Mouse (Mus musculus): ENCODE measurements at regions not wholly inside any gene's neighbourhood (a gene's known extent, or its start where the extent isn't known, plus 50 kb on each side); places are given as distances from the start of the nearest gene placed in this dataset.

DNA sequence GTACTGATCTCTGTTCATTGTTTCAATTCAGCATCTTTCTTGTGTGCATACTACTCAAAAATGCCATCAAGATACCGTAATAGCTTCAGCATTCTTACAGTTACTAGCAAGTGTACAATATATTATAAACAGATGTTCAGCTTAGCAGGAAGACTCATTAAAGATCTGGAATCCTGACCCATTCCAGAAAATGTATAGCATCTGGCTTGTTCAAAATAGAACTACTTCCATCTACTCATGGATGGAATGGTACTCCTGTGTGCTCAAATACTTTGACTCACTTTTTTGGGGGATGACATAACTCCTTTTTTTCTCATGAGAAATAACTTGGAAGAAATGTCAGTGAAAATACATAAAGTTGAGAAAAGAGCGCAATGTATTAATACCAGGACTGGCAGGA is 291.2 kb upstream of the Manea start:
- in situ Hi-C loops (cut with MboI; ENCODE audit: unreplicated experiment in 2 of 2): no loop called here

DNA sequence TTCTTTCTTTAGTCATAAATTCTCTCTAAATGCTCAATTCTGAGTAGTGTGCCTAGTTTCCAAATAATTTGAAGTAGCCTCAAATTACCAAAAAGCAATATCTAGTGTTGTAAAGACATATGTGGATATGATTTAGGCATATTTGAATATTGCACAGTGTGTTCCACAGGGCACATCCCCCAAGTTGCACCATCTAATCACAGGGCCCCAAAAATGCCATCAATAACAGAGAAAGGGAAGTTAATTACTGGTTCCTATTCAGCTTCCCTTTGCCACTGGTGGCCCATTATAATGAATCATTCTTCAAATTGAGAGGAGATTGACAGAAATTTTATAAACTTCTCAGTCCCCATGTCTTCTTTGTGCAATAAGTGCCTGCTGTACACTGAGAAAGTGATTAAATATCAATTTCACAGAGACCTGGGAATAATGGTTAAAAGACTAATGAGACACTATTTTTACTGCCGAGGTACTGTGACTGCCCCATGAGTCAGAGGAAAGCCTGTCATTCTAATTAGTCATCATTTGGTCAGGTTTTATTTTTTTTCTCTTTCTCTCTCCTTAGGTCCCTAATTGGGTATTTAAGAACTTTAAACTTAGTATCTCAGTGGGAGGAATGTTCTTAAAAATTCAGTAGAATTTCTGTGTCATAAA is 284.0 kb upstream of the Manea start:
- in situ Hi-C loops (cut with MboI; ENCODE audit: unreplicated experiment in 2 of 2): no loop called here

DNA sequence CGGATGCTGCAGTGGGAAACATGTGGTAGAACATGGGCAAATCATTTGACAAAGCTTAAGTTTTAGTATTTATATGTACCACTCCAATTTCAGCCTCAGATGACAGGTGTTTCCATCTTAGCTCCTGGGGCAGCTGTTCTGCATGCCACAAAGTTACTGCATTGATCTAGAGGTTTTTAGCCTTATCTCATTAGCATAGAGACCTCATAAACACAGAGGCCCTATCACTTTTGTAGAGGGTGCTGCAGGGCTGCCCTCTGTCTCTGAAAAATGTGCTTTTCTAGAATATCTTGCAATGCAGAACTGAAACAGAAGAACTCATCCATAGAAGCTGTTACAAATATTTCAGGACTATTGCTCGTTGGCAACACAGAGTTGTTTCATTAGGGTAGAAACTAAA is 283.0 kb upstream of the Manea start:
- in situ Hi-C loops (cut with MboI; ENCODE audit: unreplicated experiment in 2 of 2): no loop called here

DNA sequence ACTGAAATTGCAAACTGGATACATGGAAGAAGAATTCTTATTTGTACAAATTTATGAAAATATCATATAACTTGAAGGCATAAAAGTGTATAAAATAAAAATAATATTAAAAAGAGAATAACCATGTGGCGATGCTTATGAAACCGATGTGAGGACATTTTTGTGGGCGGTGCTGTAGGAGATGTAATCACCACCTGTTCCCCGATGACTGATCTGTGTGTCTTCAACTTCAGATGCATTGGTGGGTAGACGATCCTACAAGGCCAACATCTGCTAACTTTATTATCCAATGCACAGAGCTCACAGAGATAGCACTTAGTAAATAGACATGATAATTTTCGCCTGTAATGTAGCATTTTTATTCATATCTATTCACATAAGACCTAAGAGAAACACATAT is 281.1 kb upstream of the Manea start:
- in situ Hi-C loops (cut with MboI; ENCODE audit: unreplicated experiment in 2 of 2): no loop called here

DNA sequence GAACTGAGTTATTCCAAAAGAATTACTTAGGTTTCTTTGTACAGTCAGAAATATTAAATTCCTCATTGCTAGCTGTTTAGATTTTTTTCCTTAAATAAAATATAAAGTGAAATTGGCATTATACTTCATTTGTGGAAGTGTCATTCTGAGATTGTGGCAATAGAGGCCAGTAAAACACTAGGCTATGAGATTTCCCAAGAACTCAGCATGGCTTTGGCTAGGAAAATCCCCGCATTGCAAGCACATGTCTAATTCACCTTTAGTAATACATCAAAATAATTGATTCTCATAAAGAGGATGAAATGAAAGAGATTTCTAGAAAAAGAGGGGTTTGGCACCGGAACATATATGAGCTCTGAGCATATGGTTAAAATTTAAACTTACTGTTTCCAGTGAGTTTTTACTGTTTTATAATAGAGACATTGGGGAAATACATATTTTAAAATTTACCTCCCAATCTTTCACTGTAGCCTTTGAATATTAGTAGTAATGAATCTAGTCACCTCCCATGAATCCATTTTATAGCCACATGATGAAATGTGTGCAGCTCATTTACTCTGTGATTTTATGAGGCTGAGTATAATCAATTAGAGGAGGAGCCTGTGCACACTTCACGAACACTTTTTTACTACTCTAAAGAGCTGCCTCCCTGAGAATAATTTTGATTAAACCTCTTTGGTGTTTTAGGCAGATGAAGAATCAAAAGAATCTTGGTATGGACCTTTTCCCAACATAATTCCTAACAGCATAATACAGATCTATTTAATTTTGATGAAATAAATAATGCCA is 242.6 kb upstream of the Manea start:
- in situ Hi-C loops (cut with MboI; ENCODE audit: unreplicated experiment in 2 of 2): no loop called here

DNA sequence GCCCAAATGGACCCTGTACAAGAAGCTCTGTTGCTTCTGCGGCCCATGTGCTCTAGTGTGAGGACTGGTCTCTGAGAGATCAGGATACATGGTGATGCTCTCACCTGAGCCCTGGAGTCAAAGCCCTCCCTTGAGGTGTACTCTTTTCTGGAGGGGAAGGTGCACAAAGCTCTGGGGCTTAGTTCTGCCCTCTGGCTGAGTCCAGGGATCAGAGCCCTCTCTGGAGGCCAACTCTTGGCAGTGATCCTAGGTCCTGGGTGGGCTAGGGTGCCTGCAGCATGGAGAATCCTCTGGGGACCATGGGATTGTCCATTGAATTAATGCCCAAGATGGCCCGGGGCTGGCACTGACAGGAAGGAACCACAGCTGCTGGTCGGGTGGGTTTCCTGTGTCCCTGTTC is 209.0 kb upstream of the Manea start:
- in situ Hi-C loops (cut with MboI; ENCODE audit: unreplicated experiment in 2 of 2): no loop called here

DNA sequence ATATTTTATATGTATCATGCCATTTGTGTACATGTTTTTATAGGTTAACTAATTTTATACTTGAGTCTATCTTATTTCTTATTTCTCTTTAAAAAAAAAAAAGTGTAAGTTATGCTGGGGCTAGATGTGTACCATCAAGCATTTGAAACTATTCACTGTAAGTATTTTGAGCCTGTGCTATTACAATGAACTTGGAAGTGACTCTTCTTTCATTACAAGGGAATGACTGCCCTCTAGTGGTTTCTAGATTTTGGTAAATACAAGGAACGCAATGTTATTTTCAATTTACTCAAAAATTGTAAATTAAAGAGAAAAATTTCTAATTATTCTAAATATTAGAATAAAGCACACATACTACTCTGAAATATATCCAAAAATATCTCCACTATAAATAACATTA is 197.1 kb upstream of the Manea start:
- in situ Hi-C loops (cut with MboI; ENCODE audit: unreplicated experiment in 2 of 2): loop anchor here (10.0 to 25.0 kb wide), 5 partner anchors 1509 to 1832 kb away; no protein-coding TSS in a partner anchor

DNA sequence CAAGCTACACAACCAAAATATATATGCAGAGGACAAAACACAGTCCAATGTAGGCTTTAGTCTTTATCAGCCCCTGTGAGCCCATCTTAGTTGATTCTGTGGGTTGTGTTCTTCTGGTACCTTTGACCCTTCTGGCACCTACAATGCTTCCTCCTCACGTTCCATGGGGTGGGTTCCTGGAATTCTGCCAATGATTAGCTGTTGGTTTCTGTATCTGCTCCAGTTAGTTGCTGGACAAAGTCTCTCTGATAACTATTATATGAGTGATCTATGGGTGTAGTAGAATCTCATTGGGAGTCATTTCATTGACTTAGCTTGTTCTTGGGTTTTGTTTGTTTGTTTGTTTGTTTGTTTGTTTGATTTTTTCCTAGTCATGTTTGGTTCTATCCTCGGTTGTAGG is 195.8 kb upstream of the Manea start:
- in situ Hi-C loops (cut with MboI; ENCODE audit: unreplicated experiment in 2 of 2): loop anchor here (10.0 to 25.0 kb wide), 5 partner anchors 1508 to 1830 kb away; no protein-coding TSS in a partner anchor

DNA sequence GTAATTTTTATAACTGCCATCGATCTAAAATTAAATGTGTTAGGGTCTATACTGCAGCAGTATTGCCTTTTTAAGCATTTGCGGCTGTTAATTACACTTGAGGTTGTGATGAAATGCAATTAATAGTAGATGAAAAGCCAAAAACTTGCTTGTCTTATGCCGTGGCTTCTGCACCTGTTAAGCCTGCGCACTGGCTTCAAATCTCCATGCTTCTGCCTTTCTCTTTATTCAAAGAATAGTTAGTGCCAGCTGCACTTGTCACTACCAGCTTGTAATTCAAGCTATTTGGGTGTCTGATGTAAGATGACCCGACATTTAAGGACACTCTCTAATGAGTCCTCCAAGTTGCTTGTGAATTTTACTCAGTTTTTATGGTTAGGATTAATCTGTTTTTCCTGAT is 161.3 kb upstream of the Manea start:
- in situ Hi-C loops (cut with MboI; ENCODE audit: unreplicated experiment in 2 of 2): no loop called here

DNA sequence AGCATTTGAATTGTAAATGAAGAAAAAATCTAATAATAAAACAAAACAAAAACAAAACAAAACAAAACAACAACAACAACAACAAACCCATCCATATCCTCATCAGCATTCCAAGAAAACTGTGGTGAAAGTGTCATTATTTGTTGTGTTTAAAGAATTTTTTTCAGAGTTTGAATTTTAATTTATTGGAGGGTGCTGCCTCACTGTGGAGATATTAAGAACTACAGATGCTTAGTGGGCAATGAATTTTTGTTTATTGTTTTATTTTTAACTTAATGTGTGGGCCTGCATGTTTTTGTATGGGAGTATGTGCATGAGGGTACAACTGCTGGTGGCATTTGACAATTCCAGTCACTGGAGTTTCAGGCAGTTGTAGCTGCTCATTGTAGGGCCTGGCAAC is 147.6 kb upstream of the Manea start:
- in situ Hi-C loops (cut with MboI; ENCODE audit: unreplicated experiment in 2 of 2): loop anchor here (5.0 kb wide), 2 partner anchors 242 to 247 kb away; no protein-coding TSS in a partner anchor

DNA sequence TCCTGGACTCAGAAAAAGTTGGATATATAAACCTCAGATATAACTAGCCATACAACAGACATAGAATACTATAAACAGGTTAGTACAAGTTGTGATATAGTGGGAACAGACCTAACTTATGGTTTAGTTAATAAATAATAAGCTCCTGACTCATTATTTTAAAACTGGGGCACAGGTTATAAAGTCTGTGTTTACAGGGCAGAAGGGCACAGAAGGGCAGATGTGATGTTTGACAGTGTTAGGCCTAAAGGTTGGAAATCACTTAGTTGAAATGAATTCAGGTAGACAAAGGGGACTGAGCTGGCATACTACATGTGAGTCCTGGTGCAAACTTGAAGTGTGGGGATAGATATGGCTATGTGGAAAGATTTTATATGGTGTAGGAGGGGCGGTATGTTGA is 128.2 kb upstream of the Manea start:
- in situ Hi-C loops (cut with MboI; ENCODE audit: unreplicated experiment in 2 of 2): no loop called here

DNA sequence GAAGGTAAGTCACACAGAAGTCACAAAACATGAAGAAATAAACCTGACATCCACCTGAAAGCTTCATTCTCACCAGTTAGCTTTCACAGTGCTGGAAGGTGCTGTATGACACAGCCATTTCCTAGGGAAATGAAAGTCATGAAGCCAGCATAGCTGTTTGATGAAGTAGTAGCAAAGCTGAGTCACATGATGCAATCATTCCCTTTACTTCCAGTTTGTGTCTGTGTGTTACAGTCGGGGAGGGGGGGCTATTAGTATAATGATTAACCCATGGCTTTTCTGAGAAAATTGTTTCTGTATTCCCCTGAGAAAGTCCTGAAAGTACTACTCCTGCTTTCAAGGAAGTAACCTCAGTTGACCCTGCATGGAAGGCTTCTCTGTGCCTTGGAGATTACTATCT is 94.8 kb upstream of the Manea start:
- in situ Hi-C loops (cut with MboI; ENCODE audit: unreplicated experiment in 2 of 2): no loop called here

DNA sequence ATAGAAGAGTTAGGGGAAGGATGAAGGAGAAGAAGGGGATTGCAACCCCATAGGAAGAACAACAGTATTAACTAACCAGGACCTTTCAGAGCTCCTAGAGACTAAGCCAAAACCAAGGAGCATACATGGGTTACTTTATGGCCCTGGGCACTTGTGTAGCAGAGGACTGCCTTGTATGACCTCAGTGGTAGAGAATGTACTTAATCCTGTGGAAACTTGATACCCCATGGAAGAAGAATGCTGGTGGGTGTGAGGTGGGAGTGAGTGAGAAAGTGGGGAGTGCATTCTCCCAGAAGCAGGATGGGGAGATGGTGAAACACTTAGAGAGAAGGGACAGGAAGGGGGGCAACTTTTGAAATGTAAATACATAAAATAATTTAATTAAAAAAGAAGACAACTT is 75.4 kb upstream of the Manea start:
- in situ Hi-C loops (cut with MboI; ENCODE audit: unreplicated experiment in 2 of 2): no loop called here

DNA sequence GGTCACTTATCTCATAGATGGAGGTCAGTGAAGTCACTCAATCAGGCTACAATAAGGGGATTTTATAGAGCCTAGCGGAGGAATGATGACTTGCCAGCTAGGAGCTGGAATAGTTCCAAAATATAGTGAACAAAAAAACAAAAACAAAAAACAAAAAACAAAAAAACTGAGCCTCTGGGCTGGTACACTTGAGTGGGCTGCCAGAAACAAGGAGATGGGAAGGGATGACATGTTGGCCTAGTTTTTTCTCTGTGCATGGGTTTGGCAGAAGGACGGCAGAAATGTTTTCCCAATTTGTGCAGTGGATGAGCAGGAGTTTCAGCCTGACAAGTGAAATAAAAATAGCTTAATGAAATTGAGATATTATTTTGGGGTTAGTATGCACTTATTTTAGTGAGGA is 57.6 kb upstream of the Manea start:
- in situ Hi-C loops (cut with MboI; ENCODE audit: unreplicated experiment in 2 of 2): no loop called here

DNA sequence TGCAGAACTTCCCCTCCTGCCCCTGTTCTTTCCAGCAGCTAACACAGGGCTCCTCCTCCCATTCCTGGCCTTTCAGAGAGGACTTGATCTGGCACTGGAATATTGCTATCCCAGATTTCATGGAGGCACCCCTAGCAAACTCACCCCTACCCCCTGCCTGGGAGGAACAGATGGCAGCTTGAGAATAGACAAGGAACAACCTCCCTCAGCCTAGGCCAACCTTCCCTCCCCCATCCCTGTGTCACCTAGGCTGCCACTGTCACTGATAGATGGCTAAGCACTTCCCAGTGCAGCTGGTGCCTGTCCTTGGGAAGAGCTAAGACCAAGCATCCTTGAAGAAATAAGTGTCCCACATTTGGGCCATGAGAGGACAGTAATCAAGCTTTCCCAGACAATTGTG is 55.5 kb upstream of the Manea start:
- in situ Hi-C loops (cut with MboI; ENCODE audit: unreplicated experiment in 2 of 2): no loop called here

Data from v-Abl transformed pro-B cells (cell line).